ENCODE assay signal across 31 mouse cellular contexts in genomic region chr12:26344408-26344807, GRCm38 (mm10).
"Had no signal": no experiment of that assay in that cellular context is flagged by ENCODE, and none has a peak within 500 bp of the region (broad histone marks: within the 10 kb centered on the region; RNA-seq: fewer than 3 reads in every experiment).

No protein-coding gene starts in this region.

- H3K36me3 ChIP-seq: liver, embryonic 12.5 days; liver, embryonic 13.5 days; liver, embryonic 15.5 days; lung, embryonic 15.5 days; midbrain, embryonic 15.5 days; neural tube, embryonic 12.5 days had no signal

- H3K27me3 ChIP-seq: limb, embryonic 12.5 days; limb, embryonic 13.5 days; limb, embryonic 15.5 days; liver, embryonic 12.5 days; liver, embryonic 13.5 days; liver, embryonic 15.5 days; lung, embryonic 15.5 days; megakaryocyte, embryonic 14.5 days; midbrain, embryonic 12.5 days; midbrain, embryonic 13.5 days; midbrain, embryonic 15.5 days; neural tube, embryonic 12.5 days had no signal

- H3K27ac ChIP-seq: left cerebral cortex, adult 2 months; limb, embryonic 10.5 days; limb, embryonic 12.5 days; limb, embryonic 15.5 days; liver, embryonic 12.5 days; liver, embryonic 13.5 days; liver, embryonic 14.5 days; liver, embryonic 15.5 days; macrophage; midbrain, embryonic 10.5 days; midbrain, embryonic 12.5 days; midbrain, embryonic 13.5 days; midbrain, embryonic 15.5 days; neural tube, embryonic 12.5 days had no signal

- H3K9me3 ChIP-seq: limb, embryonic 10.5 days; limb, embryonic 12.5 days; limb, embryonic 13.5 days; limb, embryonic 15.5 days; liver, embryonic 12.5 days; liver, embryonic 13.5 days; liver, embryonic 15.5 days; lung, embryonic 15.5 days; megakaryocyte, embryonic 14.5 days; midbrain, embryonic 10.5 days; midbrain, embryonic 12.5 days; midbrain, embryonic 13.5 days; midbrain, embryonic 15.5 days; neural tube, embryonic 12.5 days had no signal

- H3K4me2 ChIP-seq: limb, embryonic 12.5 days; limb, embryonic 13.5 days; limb, embryonic 15.5 days; liver, embryonic 11.5 days; liver, embryonic 12.5 days; liver, embryonic 13.5 days; liver, embryonic 15.5 days; lung, embryonic 14.5 days; lung, embryonic 15.5 days; midbrain, embryonic 11.5 days; midbrain, embryonic 12.5 days; midbrain, embryonic 13.5 days; midbrain, embryonic 15.5 days; neural tube, embryonic 12.5 days had no signal

- H3K9ac ChIP-seq: limb, embryonic 12.5 days; limb, embryonic 13.5 days; limb, embryonic 15.5 days; liver, embryonic 12.5 days; liver, embryonic 13.5 days; liver, embryonic 14.5 days; liver, embryonic 15.5 days; liver, postnatal 0 days; lung, embryonic 14.5 days; lung, embryonic 15.5 days; midbrain, embryonic 12.5 days; midbrain, embryonic 13.5 days; midbrain, embryonic 15.5 days; neural tube, embryonic 12.5 days had no signal

- DNase-seq: left cerebral cortex, postnatal 4 days; liver; liver, embryonic 13.5 days; liver, postnatal 0 days; lung, adult 18-20 months; lung, adult 2 months; lung, embryonic 14.5 days; lung, postnatal 10 days; lung, postnatal 14 days; lung, postnatal 4 days; midbrain, embryonic 14.5 days had no signal

- H3K4me1 ChIP-seq: limb, embryonic 10.5 days; limb, embryonic 12.5 days; limb, embryonic 15.5 days; liver, embryonic 12.5 days; liver, embryonic 13.5 days; liver, embryonic 15.5 days; midbrain, embryonic 15.5 days; neural tube, embryonic 12.5 days had no signal

- H3K4me3 ChIP-seq: left cerebral cortex, adult 2 months; limb, embryonic 10.5 days; limb, embryonic 12.5 days; limb, embryonic 13.5 days; limb, embryonic 15.5 days; liver, embryonic 12.5 days; liver, embryonic 13.5 days; liver, embryonic 15.5 days; lung, embryonic 15.5 days; megakaryocyte, embryonic 14.5 days; midbrain, embryonic 10.5 days; midbrain, embryonic 12.5 days; midbrain, embryonic 13.5 days; midbrain, embryonic 15.5 days; myocyte; neural tube, embryonic 12.5 days had no signal

- ATAC-seq: liver, embryonic 12.5 days; liver, postnatal 0 days; midbrain, embryonic 13.5 days; midbrain, embryonic 15.5 days; midbrain, embryonic 16.5 days had no signal
